Mouse (Mus musculus): ENCODE data around the gene Nos1. TPM values are rescaled to one million over a fixed set of nuclear protein-coding genes. Genes with fewer than 3 reads are reported as not detected.
A peak's percentile ranks its signal among the peaks of the same experiment; 100 is the strongest.

Gene Nos1
- polyA plus RNA-seq, 1 experiment from 2014 or later, result not detected

DNA sequence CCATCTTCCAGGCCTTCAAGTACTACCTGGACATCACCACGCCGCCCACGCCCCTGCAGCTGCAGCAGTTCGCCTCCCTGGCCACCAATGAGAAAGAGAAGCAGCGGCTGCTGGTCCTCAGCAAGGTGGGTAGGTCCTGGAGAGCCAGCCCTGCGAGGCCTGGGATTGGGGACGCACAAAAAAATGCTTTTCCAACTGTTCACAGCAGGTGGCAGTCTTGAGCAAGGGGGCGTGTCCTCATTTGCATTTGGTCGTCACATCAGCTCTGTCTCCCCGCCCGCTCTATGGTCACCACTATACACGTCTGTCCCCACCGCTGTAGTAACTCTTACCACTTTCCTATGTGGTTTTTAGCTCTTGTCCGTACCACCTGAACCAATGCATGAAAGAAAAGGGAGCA, 157.3 kb downstream of the Nos1 start:
- no peaks in the 10 kb centered on the region for H3K79me2 ChIP-seq (ENCODE audit: inconsistent target)
- H3K27ac ChIP-seq, result no peak overlapping the region
- no peaks in the 10 kb centered on the region for H3K36me3 ChIP-seq (ENCODE audit: inconsistent target)
- no peak overlapping the region for H3K4me3 ChIP-seq (ENCODE audit: inconsistent target)
- WGBS (ENCODE audit: missing documents), result 8% methylated on average over 11 of the region's 14 CpGs

- no peaks in the 10 kb centered on the region for H3K79me2 ChIP-seq (ENCODE audit: inconsistent target)
- 86% methylated on average over 8 of the region's 8 CpGs for WGBS (ENCODE audit: missing documents)
- no peak overlapping the region for H3K27ac ChIP-seq
These were observed 158.6 kb downstream of the Nos1 start for GRCm38 (mm10) chr5:117939402-117939801.

DNA sequence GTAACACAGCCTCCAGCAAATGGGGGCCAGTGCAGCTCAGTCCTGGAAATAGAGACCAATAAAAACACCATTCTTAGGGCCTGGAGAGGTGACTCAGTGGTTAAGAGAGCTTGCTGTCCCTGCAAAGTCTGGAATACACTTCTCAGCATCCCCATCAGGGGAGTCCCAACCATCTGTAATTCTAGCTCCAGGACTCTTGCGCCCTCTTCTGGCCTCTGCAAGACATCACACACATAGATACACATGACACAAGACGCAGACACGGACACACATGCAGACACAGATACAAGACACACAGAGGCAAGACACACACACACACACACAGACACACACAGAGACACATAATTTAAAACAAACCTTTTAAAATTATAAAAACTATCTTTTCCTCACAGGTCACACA, 160.7 kb downstream of the Nos1 start:
- no peaks in the 10 kb centered on the region for H3K36me3 ChIP-seq (ENCODE audit: inconsistent target)
- no peak overlapping the region for H3K4me3 ChIP-seq (ENCODE audit: inconsistent target)
- no peak overlapping the region for H3K27ac ChIP-seq
- no peaks in the 10 kb centered on the region for H3K79me2 ChIP-seq (ENCODE audit: inconsistent target)
- WGBS (ENCODE audit: missing documents), result 87% methylated on average over 3 of the region's 3 CpGs

More at GRCm38 (mm10) chr5:117939402-117939801, 158.6 kb downstream of the Nos1 start:
- H3K4me3 ChIP-seq (ENCODE audit: inconsistent target), result no peak overlapping the region
- H3K36me3 ChIP-seq (ENCODE audit: inconsistent target), result no peaks in the 10 kb centered on the region

DNA sequence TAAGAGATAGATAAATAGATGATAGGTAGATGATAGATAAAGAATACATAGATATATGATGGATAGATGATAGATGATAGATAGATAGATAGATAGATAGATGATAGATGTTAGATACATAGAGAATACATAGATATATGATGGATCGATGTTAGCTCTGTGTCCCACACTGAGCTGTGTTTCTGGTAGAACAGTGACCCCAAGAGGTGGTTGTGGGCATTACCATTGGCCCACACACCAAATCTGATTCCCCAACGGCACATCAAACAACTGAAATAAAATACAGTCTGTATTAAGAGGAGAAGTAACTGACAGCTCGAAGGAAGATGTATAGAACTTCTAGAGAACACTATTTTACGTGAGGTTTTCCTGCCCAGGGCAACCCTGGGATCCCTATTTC, 165.8 kb downstream of the Nos1 start:
- no peaks in the 10 kb centered on the region for H3K36me3 ChIP-seq (ENCODE audit: inconsistent target)
- H3K4me3 ChIP-seq (ENCODE audit: inconsistent target), result no peak overlapping the region
- 3% methylated on average over 4 of the region's 4 CpGs for WGBS (ENCODE audit: missing documents)
- no peak overlapping the region for H3K27ac ChIP-seq
- H3K79me2 ChIP-seq (ENCODE audit: inconsistent target), result no peaks in the 10 kb centered on the region

DNA sequence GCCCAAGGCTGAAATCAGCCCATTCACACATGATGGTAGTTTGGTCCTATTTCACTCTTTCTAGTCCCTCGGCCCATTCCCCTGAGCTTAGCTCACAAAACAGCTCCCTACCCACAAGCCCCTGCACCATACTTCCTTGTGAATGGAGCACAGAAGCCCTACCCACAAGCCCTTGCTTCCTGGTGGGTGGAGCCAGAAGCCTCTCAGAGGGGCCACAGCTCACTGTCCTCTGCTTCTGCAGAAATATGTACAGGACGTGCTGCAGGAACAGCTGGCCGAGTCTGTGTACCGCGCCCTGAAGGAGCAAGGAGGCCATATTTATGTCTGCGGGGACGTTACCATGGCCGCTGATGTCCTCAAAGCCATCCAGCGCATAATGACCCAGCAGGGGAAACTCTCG, 168.6 kb downstream of the Nos1 start:
- Histone ChIP-seq H3K27ac (no peak overlapping the region), H3K36me3 (ENCODE audit: inconsistent target) (no peaks in the 10 kb centered on the region), H3K4me3 (ENCODE audit: inconsistent target) (no peak overlapping the region), H3K79me2 (ENCODE audit: inconsistent target) (no peaks in the 10 kb centered on the region)
- WGBS (ENCODE audit: missing documents), result 92% methylated on average over 10 of the region's 10 CpGs

GRCm38 (mm10) chr5:117953893-117954292, 173.1 kb downstream of the Nos1 start:
- Histone ChIP-seq H3K27ac (no peak overlapping the region), H3K4me3 (ENCODE audit: inconsistent target) (no peak overlapping the region), H3K79me2 (ENCODE audit: inconsistent target) (no peaks in the 10 kb centered on the region), H3K36me3 (ENCODE audit: inconsistent target) (no peaks in the 10 kb centered on the region)
- WGBS (ENCODE audit: missing documents), result 23% methylated on average over 12 of the region's 12 CpGs

GRCm38 (mm10) chr5:117954429-117954828, 173.6 kb downstream of the Nos1 start:
- Histone ChIP-seq H3K36me3 (ENCODE audit: inconsistent target) (no peaks in the 10 kb centered on the region), H3K27ac (no peak overlapping the region), H3K79me2 (ENCODE audit: inconsistent target) (no peaks in the 10 kb centered on the region), H3K4me3 (ENCODE audit: inconsistent target) (no peak overlapping the region)
- 75% methylated on average over 1 of the region's 1 CpGs for WGBS (ENCODE audit: missing documents)

GRCm38 (mm10) chr5:117955675-117956420, 175.0 kb downstream of the Nos1 start:
- Histone ChIP-seq H3K4me3 (ENCODE audit: inconsistent target) (no peak overlapping the region), H3K27ac (no peak overlapping the region), H3K36me3 (ENCODE audit: inconsistent target) (no peaks in the 10 kb centered on the region), H3K79me2 (ENCODE audit: inconsistent target) (no peaks in the 10 kb centered on the region)
- WGBS (ENCODE audit: missing documents), result 17% methylated on average over 10 of the region's 10 CpGs

DNA sequence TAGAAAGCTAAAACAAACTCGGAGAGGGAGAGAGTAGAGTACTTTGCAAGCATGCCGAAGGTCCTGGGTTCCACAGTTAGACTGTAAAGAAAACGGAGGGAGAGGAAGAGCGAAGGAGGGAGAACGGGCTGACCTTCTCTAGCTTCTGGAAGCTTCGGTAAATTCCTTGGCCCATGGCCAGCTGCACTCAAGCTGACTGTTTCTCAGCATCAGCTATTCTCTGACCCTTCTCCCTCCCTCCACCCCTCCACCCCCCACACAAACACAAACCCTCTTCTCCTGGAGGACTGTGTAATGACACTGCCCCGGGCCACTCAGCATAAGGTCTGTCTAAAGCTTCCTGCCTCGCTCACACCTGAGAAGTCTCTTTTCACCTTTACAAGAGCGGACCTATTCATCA, 183.9 kb downstream of the Nos1 start:
- WGBS (ENCODE audit: missing documents), result 74% methylated on average over 9 of the region's 9 CpGs
- Histone ChIP-seq H3K36me3 (ENCODE audit: inconsistent target) (no peaks in the 10 kb centered on the region), H3K4me3 (ENCODE audit: inconsistent target) (no peak overlapping the region), H3K27ac (no peak overlapping the region), H3K79me2 (ENCODE audit: inconsistent target) (no peaks in the 10 kb centered on the region)

GRCm38 (mm10) chr5:117966956-117967355, 186.1 kb downstream of the Nos1 start:
- Histone ChIP-seq H3K4me3 (ENCODE audit: inconsistent target) (no peak overlapping the region), H3K79me2 (ENCODE audit: inconsistent target) (no peaks in the 10 kb centered on the region), H3K36me3 (ENCODE audit: inconsistent target) (no peaks in the 10 kb centered on the region), H3K27ac (no peak overlapping the region)
- 93% methylated on average over 9 of the region's 9 CpGs for WGBS (ENCODE audit: missing documents)

- WGBS (ENCODE audit: missing documents), result 46% methylated on average over 3 of the region's 4 CpGs
- H3K79me2 ChIP-seq (ENCODE audit: inconsistent target), result no peaks in the 10 kb centered on the region
- no peaks in the 10 kb centered on the region for H3K36me3 ChIP-seq (ENCODE audit: inconsistent target)
- no peak overlapping the region for H3K4me3 ChIP-seq (ENCODE audit: inconsistent target)
- no peak overlapping the region for H3K27ac ChIP-seq
These were observed 186.8 kb downstream of the Nos1 start for GRCm38 (mm10) chr5:117967659-117968069.

DNA sequence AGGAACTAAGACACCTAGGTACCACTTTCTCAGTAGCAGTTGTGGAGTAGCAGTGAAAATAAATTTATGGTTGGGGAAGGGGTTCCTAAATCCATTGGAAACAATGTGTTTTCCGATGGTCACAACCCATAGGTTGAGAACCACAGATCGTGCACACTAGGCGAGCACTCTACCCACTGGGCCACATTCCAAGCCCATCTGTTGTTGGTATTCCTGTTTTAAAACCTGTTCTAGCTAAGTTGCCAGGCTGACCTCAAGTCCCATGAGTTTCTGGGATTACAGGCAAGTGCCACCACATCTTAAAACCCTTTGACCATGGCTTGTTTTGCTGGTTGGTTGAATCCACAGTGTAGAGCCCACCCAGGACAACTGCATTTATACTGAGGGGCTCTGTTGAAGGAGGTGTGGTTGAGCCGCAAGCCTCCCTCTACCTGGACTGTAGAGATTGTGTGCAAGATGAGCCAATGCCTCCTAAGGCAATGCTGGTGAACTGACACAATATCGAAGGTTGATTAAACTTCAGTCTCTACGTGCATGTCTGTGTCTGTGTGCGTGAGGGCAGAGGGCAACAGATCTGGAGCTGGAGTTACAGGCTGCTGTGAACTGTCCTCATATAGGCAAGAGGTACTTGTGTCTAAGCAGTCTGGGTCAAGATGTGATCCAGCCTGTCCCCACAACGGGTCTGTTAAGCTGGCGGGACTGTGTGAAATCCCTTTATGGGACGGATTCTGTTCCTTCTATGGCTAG, 189.0 kb downstream of the Nos1 start:
- H3K4me3 ChIP-seq (ENCODE audit: inconsistent target), result no peak overlapping the region
- H3K79me2 ChIP-seq (ENCODE audit: inconsistent target), result no peaks in the 10 kb centered on the region
- 95% methylated on average over 10 of the region's 10 CpGs for WGBS (ENCODE audit: missing documents)
- H3K36me3 ChIP-seq (ENCODE audit: inconsistent target), result no peaks in the 10 kb centered on the region
- H3K27ac ChIP-seq, result no peak overlapping the region

DNA sequence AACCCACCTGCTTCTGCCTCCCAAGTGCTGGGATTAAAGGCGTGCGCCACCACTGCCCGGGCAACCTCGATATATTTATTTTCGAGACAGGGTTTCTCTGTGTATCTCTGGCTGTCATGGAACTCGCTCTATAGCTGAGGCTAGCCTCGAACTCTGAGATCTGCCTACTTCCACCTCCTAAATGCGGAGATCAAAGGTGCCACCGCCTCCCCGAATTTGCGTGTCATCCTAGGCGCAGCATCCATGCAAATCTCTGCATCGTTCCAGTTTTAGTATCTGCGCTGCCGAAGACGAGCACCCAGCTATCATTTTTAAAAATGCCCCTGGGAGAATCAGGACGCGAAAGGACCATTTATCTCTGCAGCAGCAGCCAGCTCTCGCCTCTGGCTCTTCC, 195.4 kb downstream of the Nos1 start:
- no peaks in the 10 kb centered on the region for H3K36me3 ChIP-seq (ENCODE audit: inconsistent target)
- no peak overlapping the region for H3K27ac ChIP-seq
- peak overlapping the region; percentile 8; the same call in 1 of the 2 replicates for H3K4me3 ChIP-seq (ENCODE audit: inconsistent target)
- WGBS (ENCODE audit: missing documents), result 26% methylated on average over 19 of the region's 19 CpGs
- H3K79me2 ChIP-seq (ENCODE audit: inconsistent target), result peaks cover 12% of the 10 kb centered on the region; the same call in 1 of the 2 replicates

- H3K79me2 ChIP-seq (ENCODE audit: inconsistent target), result peaks cover 12% of the 10 kb centered on the region; the same call in 1 of the 2 replicates
- H3K4me3 ChIP-seq (ENCODE audit: inconsistent target), result peak within 1 kb of the TSS; percentile 53
- H3K36me3 ChIP-seq (ENCODE audit: inconsistent target), result 0 out of 2 replicates have a peak, but pooled peaks cover 5% of the 10 kb centered on the region
- under 1% methylated on average over 77 of the region's 88 CpGs for WGBS (ENCODE audit: missing documents)
- peak within 1 kb of the TSS; percentile 25; the same call in 1 of the 2 replicates for H3K27ac ChIP-seq
These were observed 196.0 kb downstream of the Nos1 start, which contains the start of gene Fbxo21 for GRCm38 (mm10) chr5:117976657-117977500. Gene Fbxo21, plus strand, starts transcription at chr5:117976730.
